Mouse (Mus musculus) brain, embryonic 14.5 days (tissue): Measurements from ENCODE around the gene Optn.

Source experiments
- CTCF ChIP-seq: fragments of 200-500 bp; IDR thresholded peaks from 2 replicates; pipeline ENCODE4 v1.5.1; 2012; ENCODE audit warnings: inconsistent platforms, mild to moderate bottlenecking, moderate library complexity, borderline replicate concordance; ENCODE audit not compliant: insufficient read depth, insufficient read length; ENCODE audit errors: extremely low read depth
- POLR2A ChIP-seq: fragments of 200-500 bp; IDR thresholded peaks from 2 replicates; pipeline ENCODE4 v1.6.1; 2012; ENCODE audit warnings: mild to moderate bottlenecking, inconsistent platforms, borderline replicate concordance; ENCODE audit not compliant: poor library complexity, insufficient read depth, insufficient read length, severe bottlenecking; ENCODE audit errors: extremely low read depth

- TF ChIP-seq POLR2A (no peak), CTCF (no peak)
Observed at GRCm38 (mm10) chr2:5023275-5023674, 40.6 kb downstream of the Optn start.
